ENCODE assay signal across 22 mouse cellular contexts in genomic region chr4:141791486-141791885, GRCm38 (mm10). TPM values are rescaled to one million over a fixed set of nuclear protein-coding genes. Genes with fewer than 3 reads are reported as not detected.
A peak's percentile ranks its signal among the peaks of the same experiment; 100 is the strongest.
DNase-seq lines count a peak whose midpoint lies in the region; ATAC-seq lines count a peak whose summit lies in the region.
"Had no signal": no experiment of that assay in that cellular context is flagged by ENCODE, and none has a peak within 500 bp of the region (broad histone marks: within the 10 kb centered on the region; RNA-seq: fewer than 3 reads in every experiment).

No protein-coding gene starts in this region.

- WGBS in heart, embryonic 14.5 days, result 89% methylated on average over 7 of the region's 7 CpGs
- WGBS in lung, embryonic 15.5 days, result 82% methylated on average over 7 of the region's 7 CpGs
- 81% methylated on average over 7 of the region's 7 CpGs for WGBS in liver, embryonic 11.5 days
- WGBS in liver, embryonic 16.5 days (ENCODE audit: insufficient replicate concordance), result 84% methylated on average over 7 of the region's 7 CpGs

- DNase-seq in heart, adult 18-20 months, result no peak
- no peak for DNase-seq in lung, postnatal 10 days
- no peak for DNase-seq in liver, embryonic 11.5 days (ENCODE audit: low spot score)
- no peak for DNase-seq in lung, adult 18-20 months
- DNase-seq: adrenal gland, postnatal 25 days; heart, adult 2 months; kidney, adult 2 months; right cerebral cortex, adult 18-20 months had no signal

- H3K4me1 ChIP-seq in heart, embryonic 14.5 days (ENCODE audit: control insufficient read depth in 2 of 2, insufficient read depth in 2 of 2, low read length in 2 of 2), result peaks cover 8 to 18% of the 10 kb centered on the region in 2 experiments
- H3K4me1 ChIP-seq in lung, embryonic 15.5 days, result peaks cover 37% of the 10 kb centered on the region
- H3K4me1 ChIP-seq in liver, embryonic 11.5 days (replicated peaks; ENCODE audit: control insufficient read depth, insufficient read depth, low read length), result peaks cover 22% of the 10 kb centered on the region
- peaks cover 39% of the 10 kb centered on the region for H3K4me1 ChIP-seq in liver, embryonic 16.5 days (ENCODE audit: control insufficient read depth, low read depth, low read length)

- H3K27me3 ChIP-seq in heart, embryonic 14.5 days (ENCODE audit: control insufficient read depth, insufficient read depth, low read length), result no peaks in the 10 kb centered on the region
- no peaks in the 10 kb centered on the region for H3K27me3 ChIP-seq in lung, embryonic 15.5 days
- H3K27me3 ChIP-seq in liver, embryonic 11.5 days (replicated peaks; ENCODE audit: control insufficient read depth, insufficient read depth, low read length), result no peaks in the 10 kb centered on the region
- no peaks in the 10 kb centered on the region for H3K27me3 ChIP-seq in liver, embryonic 16.5 days (ENCODE audit: control insufficient read depth, insufficient read depth, low read depth, low read length)
- H3K27me3 ChIP-seq: embryonic facial prominence, embryonic 12.5 days; forebrain, embryonic 13.5 days; stomach, embryonic 15.5 days had no signal

- H3K9me3 ChIP-seq in heart, embryonic 14.5 days (ENCODE audit: control insufficient read depth, low read length), result no peaks in the 10 kb centered on the region
- no peaks in the 10 kb centered on the region for H3K9me3 ChIP-seq in lung, embryonic 15.5 days
- H3K9me3 ChIP-seq in liver, embryonic 11.5 days (ENCODE audit: control insufficient read depth, low read length), result no peaks in the 10 kb centered on the region
- H3K9me3 ChIP-seq in liver, embryonic 16.5 days (replicated peaks; ENCODE audit: control insufficient read depth, low read length), result no peaks in the 10 kb centered on the region
- H3K9me3 ChIP-seq: embryonic facial prominence, embryonic 12.5 days; forebrain, embryonic 13.5 days; stomach, embryonic 15.5 days had no signal

- peak overlapping the region; percentile 76; the same call in 1 of the 2 replicates for H3K4me2 ChIP-seq in heart, embryonic 14.5 days (ENCODE audit: low read length)
- H3K4me2 ChIP-seq in lung, embryonic 15.5 days, result peak overlapping the region; percentile 71; the same call in 1 of the 2 replicates
- H3K4me2 ChIP-seq in liver, embryonic 11.5 days, result peak overlapping the region; percentile 94
- peak overlapping the region; percentile 83 for H3K4me2 ChIP-seq in liver, embryonic 16.5 days (ENCODE audit: low read depth, low read length)

- H3K4me3 ChIP-seq in heart, embryonic 14.5 days (ENCODE audit: control insufficient read depth in 1 of 2, insufficient read depth in 1 of 2, low read depth in 1 of 2, low read length in 2 of 2), result no peak overlapping the region
- no peak overlapping the region for H3K4me3 ChIP-seq in lung, embryonic 15.5 days
- H3K4me3 ChIP-seq in liver, embryonic 11.5 days (ENCODE audit: low read depth, low read length), result peak overlapping the region; percentile 91; the same call in 1 of the 2 replicates
- no peak overlapping the region for H3K4me3 ChIP-seq in liver, embryonic 16.5 days (ENCODE audit: low read depth, low read length)

- no peak overlapping the region for H3K9ac ChIP-seq in heart, embryonic 14.5 days (ENCODE audit: low read length)
- H3K9ac ChIP-seq in lung, embryonic 15.5 days, result no peak overlapping the region
- H3K9ac ChIP-seq in liver, embryonic 11.5 days (ENCODE audit: low read depth, low read length), result no peak overlapping the region
- H3K9ac ChIP-seq in liver, embryonic 16.5 days (ENCODE audit: low read depth, low read length), result no peak overlapping the region
- H3K9ac ChIP-seq: embryonic facial prominence, embryonic 12.5 days; forebrain, embryonic 13.5 days; stomach, embryonic 15.5 days had no signal

- no peak overlapping the region for H3K27ac ChIP-seq in heart, embryonic 14.5 days (replicated peaks in 1 of 2; ENCODE audit: control insufficient read depth in 1 of 2, insufficient read depth in 1 of 2, low read depth in 2 of 2, low read length in 2 of 2)
- no peak overlapping the region for H3K27ac ChIP-seq in lung, embryonic 15.5 days
- H3K27ac ChIP-seq in liver, embryonic 11.5 days (ENCODE audit: low read depth, low read length), result peak overlapping the region; percentile 75; the same call in 1 of the 2 replicates
- H3K27ac ChIP-seq in liver, embryonic 16.5 days (ENCODE audit: low read length), result peak overlapping the region; percentile 91

- peaks cover 22% of the 10 kb centered on the region for H3K36me3 ChIP-seq in heart, embryonic 14.5 days (ENCODE audit: control insufficient read depth, insufficient read depth, low read length)
- no peaks in the 10 kb centered on the region for H3K36me3 ChIP-seq in lung, embryonic 15.5 days
- H3K36me3 ChIP-seq in liver, embryonic 11.5 days (ENCODE audit: control insufficient read depth, insufficient read depth, low read length), result no peaks in the 10 kb centered on the region; the same call in 1 of the 2 replicates
- H3K36me3 ChIP-seq in liver, embryonic 16.5 days (ENCODE audit: control insufficient read depth, insufficient read depth), result no peaks in the 10 kb centered on the region; the same call in 1 of the 2 replicates
- H3K36me3 ChIP-seq: stomach, embryonic 15.5 days had no signal

- ATAC-seq in heart, embryonic 14.5 days (ENCODE audit: insufficient number of reproducible peaks, insufficient read depth, low FRiP score, low read depth), result no peak
- ATAC-seq in lung, embryonic 15.5 days (ENCODE audit: borderline replicate concordance, extremely low read depth, low FRiP score, low TSS enrichment), result no peak
- ATAC-seq in liver, embryonic 11.5 days (replicated peaks; ENCODE audit: low FRiP score), result no peak
- no peak for ATAC-seq in liver, embryonic 16.5 days (ENCODE audit: low read depth)
- no peak for ATAC-seq in megakaryocyte-erythroid progenitor cell, adult 5-6 weeks (replicated peaks; ENCODE audit: low FRiP score, low TSS enrichment, poor library complexity, severe bottlenecking)

RNA-seq across cellular contexts. Expression of gene Dnajc16, which starts 0.8 kb away (rescaled TPM):
- 3.6 and 4.4 TPM in 2 replicates for polyA plus RNA-seq in heart, embryonic 14.5 days (2014; fragmentation: Nextera tagmentation; extraction: Ambion mirVana)
- 10 to 100 TPM; 22.8 to 23.4 TPM for total RNA-seq in heart, adult 18-20 months (2021)
- 4.4 and 4.9 TPM in 2 replicates for polyA plus RNA-seq in lung, embryonic 15.5 days (2015; fragmentation: Nextera tagmentation; extraction: Ambion mirVana)
- polyA plus RNA-seq in liver, embryonic 11.5 days (2014; fragmentation: Nextera tagmentation; extraction: Ambion mirVana), result 4.0 and 4.2 TPM in 2 replicates
- polyA plus RNA-seq in liver, embryonic 16.5 days (2015; fragmentation: Nextera tagmentation; extraction: Ambion mirVana), result 2.5 and 2.6 TPM in 2 replicates
- total RNA-seq in megakaryocyte-erythroid progenitor cell, adult 5-6 weeks (2014; fragmentation: Nextera tagmentation), result 10.7 and 11.4 TPM in 2 replicates
- total RNA-seq in megakaryocyte-erythroid progenitor cell, adult 5-6 weeks (2017), result 3.2 and 6.0 TPM in 2 replicates

RNA-seq across cellular contexts. Expression of gene Casp9, which starts 1.9 kb away (rescaled TPM):
- polyA plus RNA-seq in heart, embryonic 14.5 days (2014; fragmentation: Nextera tagmentation; extraction: Ambion mirVana), result 15.2 and 15.4 TPM in 2 replicates
- total RNA-seq in heart, adult 18-20 months (2021), result 1 to 10 TPM; 6.6 to 8.1 TPM
- 24.0 and 24.1 TPM in 2 replicates for polyA plus RNA-seq in lung, embryonic 15.5 days (2015; fragmentation: Nextera tagmentation; extraction: Ambion mirVana)
- polyA plus RNA-seq in liver, embryonic 11.5 days (2014; fragmentation: Nextera tagmentation; extraction: Ambion mirVana), result 16.5 and 18.3 TPM in 2 replicates
- polyA plus RNA-seq in liver, embryonic 16.5 days (2015; fragmentation: Nextera tagmentation; extraction: Ambion mirVana), result 9.5 and 10.4 TPM in 2 replicates
- total RNA-seq in megakaryocyte-erythroid progenitor cell, adult 5-6 weeks (2014; fragmentation: Nextera tagmentation), result 16.5 and 17.0 TPM in 2 replicates
- 11.4 and 18.1 TPM in 2 replicates for total RNA-seq in megakaryocyte-erythroid progenitor cell, adult 5-6 weeks (2017)

RNA-seq across cellular contexts. Expression of gene Cela2a, which starts 34.5 kb away (rescaled TPM):
- not detected in 2 replicates for polyA plus RNA-seq in heart, embryonic 14.5 days (2014; fragmentation: Nextera tagmentation; extraction: Ambion mirVana)
- total RNA-seq in heart, adult 18-20 months (2021), result not detected
- polyA plus RNA-seq in lung, embryonic 15.5 days (2015; fragmentation: Nextera tagmentation; extraction: Ambion mirVana), result 2.1 TPM in 1 of 2 replicates, not detected in the other
- not detected in 2 replicates for polyA plus RNA-seq in liver, embryonic 11.5 days (2014; fragmentation: Nextera tagmentation; extraction: Ambion mirVana)
- polyA plus RNA-seq in liver, embryonic 16.5 days (2015; fragmentation: Nextera tagmentation; extraction: Ambion mirVana), result 1.8 and 13.9 TPM in 2 replicates
- total RNA-seq in megakaryocyte-erythroid progenitor cell, adult 5-6 weeks (2014; fragmentation: Nextera tagmentation), result not detected in 2 replicates
- total RNA-seq in megakaryocyte-erythroid progenitor cell, adult 5-6 weeks (2017), result not detected in 2 replicates
- total RNA-seq: heart, adult 2 months; heart, postnatal 25 days; layer of hippocampus, postnatal 10 days; left cerebral cortex, postnatal 14 days; megakaryocyte progenitor cell, adult 5-6 weeks; monocyte, adult 5-6 weeks had no signal
- polyA plus RNA-seq: CD4-positive, CD25-positive, alpha-beta regulatory T cell, adult 4 months; embryonic facial prominence, embryonic 12.5 days; lung, embryonic 14.5 days had no signal

RNA-seq across cellular contexts. Expression of gene Agmat, which starts 45.0 kb away (rescaled TPM):
- polyA plus RNA-seq in heart, embryonic 14.5 days (2014; fragmentation: Nextera tagmentation; extraction: Ambion mirVana), result 1.1 and 1.4 TPM in 2 replicates
- under 1 TPM; 0.25 to 0.59 TPM for total RNA-seq in heart, adult 18-20 months (2021)
- polyA plus RNA-seq in lung, embryonic 15.5 days (2015; fragmentation: Nextera tagmentation; extraction: Ambion mirVana), result 0.20 and 0.26 TPM in 2 replicates
- polyA plus RNA-seq in liver, embryonic 11.5 days (2014; fragmentation: Nextera tagmentation; extraction: Ambion mirVana), result 16.0 and 18.0 TPM in 2 replicates
- 25.9 and 28.3 TPM in 2 replicates for polyA plus RNA-seq in liver, embryonic 16.5 days (2015; fragmentation: Nextera tagmentation; extraction: Ambion mirVana)
- total RNA-seq in megakaryocyte-erythroid progenitor cell, adult 5-6 weeks (2014; fragmentation: Nextera tagmentation), result 2.2 TPM in 1 of 2 replicates, not detected in the other
- total RNA-seq in megakaryocyte-erythroid progenitor cell, adult 5-6 weeks (2017), result not detected in 2 replicates
- total RNA-seq: layer of hippocampus, postnatal 10 days; megakaryocyte progenitor cell, adult 5-6 weeks; monocyte, adult 5-6 weeks had no signal
- polyA plus RNA-seq: CD4-positive, CD25-positive, alpha-beta regulatory T cell, adult 4 months; embryonic facial prominence, embryonic 12.5 days; forebrain, embryonic 13.5 days; lung, embryonic 14.5 days had no signal

RNA-seq across cellular contexts. Expression of gene Ctrc, which starts 54.7 kb away (rescaled TPM):
- not detected in 2 replicates for polyA plus RNA-seq in heart, embryonic 14.5 days (2014; fragmentation: Nextera tagmentation; extraction: Ambion mirVana)
- total RNA-seq in heart, adult 18-20 months (2021), result not detected
- not detected in 2 replicates for polyA plus RNA-seq in lung, embryonic 15.5 days (2015; fragmentation: Nextera tagmentation; extraction: Ambion mirVana)
- polyA plus RNA-seq in liver, embryonic 11.5 days (2014; fragmentation: Nextera tagmentation; extraction: Ambion mirVana), result not detected in 2 replicates
- not detected in 2 replicates for polyA plus RNA-seq in liver, embryonic 16.5 days (2015; fragmentation: Nextera tagmentation; extraction: Ambion mirVana)
- not detected in 2 replicates for total RNA-seq in megakaryocyte-erythroid progenitor cell, adult 5-6 weeks (2014; fragmentation: Nextera tagmentation)
- total RNA-seq in megakaryocyte-erythroid progenitor cell, adult 5-6 weeks (2017), result not detected in 2 replicates
- total RNA-seq: adrenal gland, postnatal 25 days; heart, adult 2 months; heart, postnatal 25 days; layer of hippocampus, postnatal 10 days; left cerebral cortex, postnatal 14 days; megakaryocyte progenitor cell, adult 5-6 weeks; monocyte, adult 5-6 weeks had no signal
- polyA plus RNA-seq: CD4-positive, CD25-positive, alpha-beta regulatory T cell, adult 4 months; embryonic facial prominence, embryonic 12.5 days; forebrain, embryonic 13.5 days; heart, adult 2 months; kidney, adult 2 months; lung, embryonic 14.5 days had no signal

Comparison
In these comparisons a context has a peak if more than half of its experiments do, and no peak if none do; other contexts are left out.
1. H3K27ac ChIP-seq: peak in liver, embryonic 11.5 days (single experiment) and liver, embryonic 16.5 days (single experiment); none in heart, embryonic 14.5 days (0 of 2) and lung, embryonic 15.5 days (single experiment).
2. Peak in every context shown above with its lines, with median percentiles within 50 percentile points of each other: H3K4me2 ChIP-seq.